Mouse (Mus musculus) effector memory CD4-positive, alpha-beta T cell, adult 5 months (primary cell): ENCODE results near the gene Ints11. TPM values are rescaled to one million over a fixed set of nuclear protein-coding genes. Genes with fewer than 3 reads are reported as not detected.

ENCODE experiments used
- polyA plus RNA-seq: library from polyadenylated mRNA; unstranded; fragments of 100-300 nt; shearing (Covaris generic); gene quantifications from one replicate; pipeline ENCODE4 v1.2.1, GENCODE M21; 2017

Ints11 gene
- polyA plus RNA-seq, result 58.5 TPM

GRCm38 (mm10) chr4:155869317-155870033 lies at the start of gene Ints11, which contains the start of gene Cptp:
Gene Ints11, plus strand, starts transcription at chr4:155869546.
Gene Cptp, minus strand, starts transcription at chr4:155869440.

GRCm38 (mm10) chr4:155831205-155831766 lies 38.1 kb upstream of the Ints11 start, which contains the start of gene Aurkaip1:
Gene Aurkaip1, plus strand, starts transcription at chr4:155831272.

GRCm38 (mm10) chr4:155839483-155839910 lies 29.8 kb upstream of the Ints11 start, which contains the start of gene Mxra8:
Gene Mxra8, plus strand, starts transcription at chr4:155839680.

GRCm38 (mm10) chr4:155846871-155847578 lies 22.3 kb upstream of the Ints11 start, which contains the start of gene Dvl1:
Gene Dvl1, plus strand, starts transcription at chr4:155847402.

GRCm38 (mm10) chr4:155863001-155863400 lies 6.3 kb upstream of the Ints11 start, which contains the start of gene Tas1r3:
Gene Tas1r3, minus strand, starts transcription at chr4:155863362.

GRCm38 (mm10) chr4:155891551-155892001 lies 22.2 kb downstream of the Ints11 start, which contains the start of the genes Pusl1 and Acap3:
Gene Pusl1, minus strand, starts transcription at chr4:155891781.
Gene Acap3, plus strand, starts transcription at chr4:155891822.

Other genes with a start within 250 kb of the Ints11 start
- 793 TPM for gene Cdk11b, start 244.7 kb upstream of the Ints11 start, polyA plus RNA-seq
- not detected for gene Gm10563, start 224.1 kb upstream of the Ints11 start, polyA plus RNA-seq
- not detected for gene Mmp23, start 216.2 kb upstream of the Ints11 start, polyA plus RNA-seq
- gene Mib2, start 200.3 kb upstream of the Ints11 start, polyA plus RNA-seq, result 48.6 TPM
- 11.6 TPM for gene Fndc10, start 175.2 kb upstream of the Ints11 start, polyA plus RNA-seq
- gene Ssu72, start 164.7 kb upstream of the Ints11 start, polyA plus RNA-seq, result 83.3 TPM
- 0.11 TPM for gene Tmem240, start 134.7 kb upstream of the Ints11 start, polyA plus RNA-seq
- gene Atad3a, start 108.5 kb upstream of the Ints11 start, polyA plus RNA-seq, result 69.8 TPM
- gene Vwa1, start 94.8 kb upstream of the Ints11 start, polyA plus RNA-seq, result 0.14 TPM
- not detected for gene Tmem88b, start 83.7 kb upstream of the Ints11 start, polyA plus RNA-seq
- gene Ankrd65, start 79.1 kb upstream of the Ints11 start, polyA plus RNA-seq, result not detected
- gene Mrpl20, start 66.7 kb upstream of the Ints11 start, polyA plus RNA-seq, result 52.7 TPM
- 336 TPM for gene Ccnl2, start 57.1 kb upstream of the Ints11 start, polyA plus RNA-seq
- gene Aurkaip1, start 38.3 kb upstream of the Ints11 start, polyA plus RNA-seq, result 103 TPM
- 1.7 TPM for gene Mxra8, start 29.9 kb upstream of the Ints11 start, polyA plus RNA-seq
- 78.2 TPM for gene Dvl1, start 22.1 kb upstream of the Ints11 start, polyA plus RNA-seq
- 0.66 TPM for gene Tas1r3, start 6.2 kb upstream of the Ints11 start, polyA plus RNA-seq
- gene Cptp, start 106 bp upstream of the Ints11 start, polyA plus RNA-seq, result 4.3 TPM
- gene Pusl1, start 22.2 kb downstream of the Ints11 start, polyA plus RNA-seq, result 29.1 TPM
- gene Acap3, start 22.3 kb downstream of the Ints11 start, polyA plus RNA-seq, result 29.0 TPM
- 163 TPM for gene Ube2j2, start 74.3 kb downstream of the Ints11 start, polyA plus RNA-seq
- 4.2 TPM for gene C1qtnf12, start 92.8 kb downstream of the Ints11 start, polyA plus RNA-seq
- 7.5 TPM for gene B3galt6, start 123.1 kb downstream of the Ints11 start, polyA plus RNA-seq
- 443 TPM for gene Sdf4, start 123.3 kb downstream of the Ints11 start, polyA plus RNA-seq
- gene Tnfrsf4, start 144.3 kb downstream of the Ints11 start, polyA plus RNA-seq, result 675 TPM
- gene Tnfrsf18, start 156.6 kb downstream of the Ints11 start, polyA plus RNA-seq, result 435 TPM
- gene Ttll10, start 189.9 kb downstream of the Ints11 start, polyA plus RNA-seq, result 0.27 TPM
- gene 9430015G10Rik, start 240.4 kb downstream of the Ints11 start, polyA plus RNA-seq, result 26.8 TPM